31 mouse cellular contexts compared by ENCODE assay signal in genomic region chr1:161500811-161501146, GRCm38 (mm10). TPM values are rescaled to one million over a fixed set of nuclear protein-coding genes. Genes with fewer than 3 reads are reported as not detected.
DNase-seq lines count a peak whose midpoint lies in the region; ATAC-seq lines count a peak whose summit lies in the region.
"Had no signal": no experiment of that assay in that cellular context is flagged by ENCODE, and none has a peak within 500 bp of the region (broad histone marks: within the 10 kb centered on the region; RNA-seq: fewer than 3 reads in every experiment).

No protein-coding gene starts in this region.

- 81% methylated on average over 4 of the region's 4 CpGs for WGBS in forebrain, embryonic 14.5 days

- peak; percentile 17 to 43 for DNase-seq in spleen, postnatal 36 days (ENCODE audit: low spot score in 2 of 2)
- DNase-seq in spleen, adult 12 weeks (ENCODE audit: low spot score): no peak
- peak; percentile 18 for DNase-seq in brain, adult 2 months (ENCODE audit: low read depth, low spot score)
- DNase-seq in left cerebral cortex, postnatal 14 days (ENCODE audit: low spot score in 2 of 2): no peak
- DNase-seq in forebrain, embryonic 14.5 days (ENCODE audit: low spot score): no peak
- no peak for DNase-seq in right cerebral cortex, postnatal 14 days
- DNase-seq: adrenal gland, postnatal 25 days; cerebellum, adult 11 months; cerebellum, postnatal 10 days; gastrocnemius, postnatal 10 days; heart, adult 11 months; kidney, adult 8-10 months; kidney, postnatal 14 days; layer of hippocampus, postnatal 36 days; midbrain, embryonic 14.5 days; right cerebral cortex, adult 18-20 months; thymus, postnatal 25 days had no signal

- no peaks in the 10 kb centered on the region for H3K36me3 ChIP-seq in forebrain, embryonic 14.5 days (ENCODE audit: control insufficient read depth, insufficient read depth, low read length)
- H3K36me3 ChIP-seq: hindbrain, embryonic 10.5 days; intestine, embryonic 15.5 days; neural tube, embryonic 13.5 days; stomach, embryonic 15.5 days had no signal

- no peak overlapping the region for H3K4me2 ChIP-seq in forebrain, embryonic 14.5 days (ENCODE audit: low read length)
- H3K4me2 ChIP-seq: heart, embryonic 11.5 days; intestine, embryonic 15.5 days; neural tube, embryonic 13.5 days; stomach, embryonic 15.5 days had no signal

- intact Hi-C loops in left cerebral cortex, postnatal 14 days (cut with DNase I): no loop called here

- no peak overlapping the region for H3K27ac ChIP-seq in forebrain, embryonic 14.5 days (ENCODE audit: low read depth, low read length)
- H3K27ac ChIP-seq: hindbrain, embryonic 10.5 days; intestine, embryonic 15.5 days; neural tube, embryonic 13.5 days; stomach, embryonic 15.5 days had no signal

- H3K4me1 ChIP-seq in forebrain, embryonic 14.5 days (ENCODE audit: control insufficient read depth, insufficient read depth, low read length): no peaks in the 10 kb centered on the region
- H3K4me1 ChIP-seq: hindbrain, embryonic 10.5 days; intestine, embryonic 15.5 days; neural tube, embryonic 13.5 days; stomach, embryonic 15.5 days had no signal

- H3K27me3 ChIP-seq in forebrain, embryonic 14.5 days (replicated peaks; ENCODE audit: control insufficient read depth, insufficient read depth, low read length): no peaks in the 10 kb centered on the region
- H3K27me3 ChIP-seq: intestine, embryonic 15.5 days; neural tube, embryonic 13.5 days; stomach, embryonic 15.5 days had no signal

- no peaks in the 10 kb centered on the region for H3K9me3 ChIP-seq in forebrain, embryonic 14.5 days (replicated peaks; ENCODE audit: control insufficient read depth, low read length)
- H3K9me3 ChIP-seq: hindbrain, embryonic 10.5 days; intestine, embryonic 15.5 days; neural tube, embryonic 13.5 days; stomach, embryonic 15.5 days had no signal

- peak; percentile 69; the same call in 1 of the 2 replicates for ATAC-seq in megakaryocyte progenitor cell, adult 5-6 weeks (replicated peaks; ENCODE audit: poor library complexity)
- ATAC-seq in forebrain, embryonic 14.5 days: no peak
- ATAC-seq: hindbrain, embryonic 16.5 days; intestine, embryonic 15.5 days; lung, postnatal 0 days had no signal

- no peak overlapping the region for H3K9ac ChIP-seq in forebrain, embryonic 14.5 days (ENCODE audit: low read length)
- H3K9ac ChIP-seq: intestine, embryonic 15.5 days; neural tube, embryonic 13.5 days; stomach, embryonic 15.5 days had no signal

- no peak overlapping the region for H3K4me3 ChIP-seq in forebrain, embryonic 14.5 days (ENCODE audit: low read depth, low read length)
- H3K4me3 ChIP-seq: hindbrain, embryonic 10.5 days; intestine, embryonic 15.5 days; neural tube, embryonic 13.5 days; stomach, embryonic 15.5 days had no signal

RNA-seq across cellular contexts. Expression of gene Tnfsf18, which starts 6.3 kb away (rescaled TPM):
- not detected in 2 replicates for total RNA-seq in megakaryocyte progenitor cell, adult 5-6 weeks (2015)
- not detected in 2 replicates for total RNA-seq in megakaryocyte progenitor cell, adult 5-6 weeks (2017)
- not detected for total RNA-seq in left cerebral cortex, postnatal 14 days (2021)
- polyA plus RNA-seq in forebrain, embryonic 14.5 days (2014; fragmentation: Nextera tagmentation; extraction: Ambion mirVana): not detected in 2 replicates
- total RNA-seq: adrenal gland, postnatal 25 days; gastrocnemius, postnatal 10 days; layer of hippocampus, adult 18-20 months; layer of hippocampus, postnatal 36 days; left cerebral cortex, postnatal 25 days; megakaryocyte-erythroid progenitor cell, adult 5-6 weeks had no signal
- polyA plus RNA-seq: embryonic facial prominence, embryonic 11.5 days; forebrain, embryonic 11.5 days; heart, postnatal 0 days; hindbrain, embryonic 10.5 days; hindbrain, embryonic 16.5 days; intestine, embryonic 15.5 days; midbrain, embryonic 14.5 days; neural tube, embryonic 13.5 days had no signal

Comparison
In these comparisons a context has a peak if more than half of its experiments do, and no peak if none do; other contexts are left out.
1. DNase-seq: peak in spleen, postnatal 36 days (2 of 2) and brain, adult 2 months (single experiment); none in spleen, adult 12 weeks (single experiment), left cerebral cortex, postnatal 14 days (0 of 2), forebrain, embryonic 14.5 days (single experiment) and right cerebral cortex, postnatal 14 days (single experiment).